Mouse (Mus musculus): ENCODE results near the gene Ormdl1. TPM values are rescaled to one million over a fixed set of nuclear protein-coding genes. Genes with fewer than 3 reads are reported as not detected.
"Not testable (repeated sequence)": the region's sequence is repeated elsewhere in the genome, so short reads cannot be mapped to it uniquely, and the experiment has no call there.

Ormdl1 gene
- total RNA-seq (2021): 10 to 100 TPM; 13.9 to 20.6 TPM
- long read RNA-seq, experiment 1, transcript Ormdl1-201 (4 exons, 1,910 nt): major isoform, 42 of 43 reads
- long read RNA-seq, experiment 1, partial matches to known transcripts: 1 of 43 reads
- long read RNA-seq, experiment 1, other reads (novel, unspliced or antisense): 0 of 43 reads
- long read RNA-seq, experiment 2, transcript Ormdl1-201 (4 exons, 1,910 nt): major isoform, 10 of 10 reads
- long read RNA-seq, experiment 2, partial matches to known transcripts: 0 of 10 reads
- long read RNA-seq, experiment 2, other reads (novel, unspliced or antisense): 0 of 10 reads

DNA sequence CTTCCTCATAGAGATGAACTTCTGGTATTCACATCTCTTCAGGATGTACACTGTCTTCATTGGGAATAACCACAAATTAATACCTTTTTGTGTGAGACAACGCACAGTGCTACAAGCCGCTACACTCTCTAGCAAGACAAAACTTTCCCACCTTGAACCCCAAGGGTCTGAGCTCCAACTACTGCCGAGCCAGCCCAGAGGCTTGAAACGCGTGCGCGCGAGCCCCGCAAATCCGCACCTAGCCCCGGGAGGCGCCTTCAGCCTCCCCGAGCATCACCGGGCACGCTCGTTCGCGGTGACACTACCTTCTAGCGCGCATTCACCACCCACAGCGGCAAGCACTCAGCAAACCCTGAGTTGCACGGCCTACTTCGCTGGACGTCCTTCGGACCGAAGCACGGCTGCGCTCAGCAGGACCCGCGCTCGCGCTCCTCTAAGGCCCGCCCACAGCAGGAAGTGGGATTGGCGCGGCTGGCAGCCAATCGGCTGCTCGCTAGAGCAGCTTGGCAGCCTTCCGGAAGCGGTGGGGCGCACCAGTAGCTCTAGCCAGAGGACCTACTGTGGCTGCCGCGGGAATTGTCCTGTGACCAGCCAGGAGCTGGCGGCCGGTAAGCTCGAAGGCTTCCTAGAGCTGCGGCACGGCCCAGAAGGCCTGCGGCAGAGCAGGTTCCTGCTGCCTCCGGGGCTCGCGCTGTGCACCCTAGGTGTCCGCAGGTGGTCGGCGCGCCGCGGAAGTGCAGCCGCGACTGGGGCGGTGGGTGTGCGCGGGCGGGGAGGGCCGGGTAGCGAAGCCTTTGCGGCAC is at the start of gene Ormdl1, which contains the start of the genes Pms1 and Gm28778:
Gene Ormdl1 (plus strand): TSS at position 515 of the 803 bp plus-strand sequence.
Gene Pms1 (minus strand): TSS at position 438 of the 803 bp plus-strand sequence.
Gene Gm28778 (plus strand): TSS at position 531 of the 803 bp plus-strand sequence.
- DNase-seq: peak; percentile 97 to 98

DNA sequence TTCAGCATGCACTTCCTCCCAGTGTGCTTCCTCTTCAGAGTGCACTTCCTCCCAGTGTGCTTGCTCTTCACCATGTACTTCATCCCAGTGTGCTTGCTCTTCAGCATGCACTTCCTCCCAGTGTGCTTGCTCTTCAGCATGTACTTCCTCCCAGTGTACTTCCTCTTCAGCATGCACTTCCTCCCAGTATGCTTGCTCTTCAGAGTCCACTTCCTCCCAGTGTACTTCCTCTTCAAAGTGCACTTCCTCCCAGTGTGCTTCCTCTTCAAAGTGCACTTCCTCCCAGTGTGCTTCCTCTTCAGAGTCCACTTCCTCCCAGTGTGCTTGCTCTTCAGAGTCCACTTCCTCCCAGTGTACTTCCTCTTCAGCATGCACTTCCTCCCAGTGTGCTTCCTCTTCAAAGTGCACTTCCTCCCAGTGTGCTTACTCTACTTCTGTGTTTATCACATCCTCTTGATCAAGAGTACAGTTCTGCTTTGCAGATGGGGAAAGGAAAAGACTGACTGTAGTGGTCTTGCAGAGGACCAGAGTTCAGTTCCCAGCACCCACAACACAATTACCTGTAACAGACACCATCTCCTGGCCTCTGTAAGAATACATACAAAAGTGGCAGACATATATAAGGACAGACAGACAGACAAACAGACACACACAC is 31.8 kb upstream of the Ormdl1 start:
- DNase-seq: not testable (repeated sequence)

DNA sequence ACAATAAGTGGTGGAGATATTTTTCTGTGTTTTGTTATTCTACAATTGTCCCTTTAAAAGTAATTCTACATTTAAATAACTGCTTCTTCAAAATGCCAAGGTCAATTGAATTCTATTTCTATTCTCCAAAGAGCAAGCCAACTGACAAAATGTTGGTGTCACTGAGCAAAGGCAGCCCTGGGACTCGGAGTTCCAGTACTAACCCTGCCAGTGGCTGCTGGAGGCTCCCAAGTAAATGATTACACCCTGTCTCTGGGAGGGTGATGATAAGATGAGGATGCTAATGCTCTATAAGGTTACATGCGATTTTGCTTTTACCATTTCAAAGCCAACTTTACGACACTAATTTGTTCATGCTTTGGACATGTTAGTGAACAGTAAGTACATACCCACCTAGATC is 27.0 kb upstream of the Ormdl1 start:
- DNase-seq: peak; percentile 22 to 50

DNA sequence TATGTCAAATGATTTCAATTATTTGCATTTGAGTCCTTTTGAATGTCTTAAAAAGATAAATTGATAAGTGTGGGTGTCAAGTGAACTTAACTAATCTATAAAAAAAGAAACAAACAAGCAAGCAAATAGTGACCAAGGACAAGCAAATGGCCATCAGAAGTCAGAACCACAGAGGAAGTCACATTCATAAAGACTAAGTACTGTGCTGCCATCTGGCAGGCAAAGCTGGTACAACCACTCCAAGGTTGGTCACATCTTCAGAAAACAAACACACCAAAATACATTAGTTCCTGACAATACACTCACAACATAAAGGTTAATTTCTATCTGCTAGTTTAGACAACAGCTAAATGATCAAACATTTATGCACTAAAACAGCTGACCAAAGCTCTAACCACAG is 24.2 kb upstream of the Ormdl1 start:
- DNase-seq: peak; percentile 41 to 50

DNA sequence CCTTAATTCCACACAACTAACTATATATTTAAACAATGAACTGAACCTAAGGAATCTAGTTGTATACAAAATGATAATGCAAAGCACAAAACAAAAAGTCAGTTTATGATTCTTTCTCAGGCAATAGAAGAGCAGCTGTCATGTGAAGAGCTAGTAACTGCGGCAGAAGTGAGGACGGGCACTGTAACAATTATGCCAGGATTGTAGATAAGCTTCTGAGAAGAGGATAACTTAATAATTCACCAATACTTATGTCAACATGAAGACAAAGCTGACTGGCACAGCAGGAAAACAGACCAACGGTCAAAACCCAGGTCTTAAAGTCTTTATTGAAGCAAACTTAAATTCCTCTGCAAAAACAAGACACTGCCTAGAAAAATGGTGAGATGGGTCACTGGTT is 5.7 kb upstream of the Ormdl1 start:
- no peak for DNase-seq

DNA sequence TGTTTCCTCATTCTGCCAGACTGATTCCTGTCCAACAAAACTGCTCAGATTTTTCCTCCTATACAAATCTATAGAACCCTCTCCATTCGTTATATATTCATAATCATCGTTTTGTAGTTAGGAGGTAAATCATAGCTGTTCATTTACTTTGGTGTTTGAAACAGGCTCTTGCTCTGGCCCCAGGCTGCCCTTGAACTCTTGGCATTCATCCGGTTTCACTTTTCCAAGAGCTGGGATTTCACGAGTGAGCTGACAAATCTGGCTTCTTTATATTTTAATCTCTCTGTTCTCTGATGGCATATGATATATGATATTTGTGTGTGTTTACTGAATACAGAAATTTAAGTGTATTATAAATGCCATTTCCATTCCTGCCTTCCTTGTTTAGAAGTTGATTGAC is 3.6 kb downstream of the Ormdl1 start:
- peak; percentile 28 to 34 for DNase-seq

DNA sequence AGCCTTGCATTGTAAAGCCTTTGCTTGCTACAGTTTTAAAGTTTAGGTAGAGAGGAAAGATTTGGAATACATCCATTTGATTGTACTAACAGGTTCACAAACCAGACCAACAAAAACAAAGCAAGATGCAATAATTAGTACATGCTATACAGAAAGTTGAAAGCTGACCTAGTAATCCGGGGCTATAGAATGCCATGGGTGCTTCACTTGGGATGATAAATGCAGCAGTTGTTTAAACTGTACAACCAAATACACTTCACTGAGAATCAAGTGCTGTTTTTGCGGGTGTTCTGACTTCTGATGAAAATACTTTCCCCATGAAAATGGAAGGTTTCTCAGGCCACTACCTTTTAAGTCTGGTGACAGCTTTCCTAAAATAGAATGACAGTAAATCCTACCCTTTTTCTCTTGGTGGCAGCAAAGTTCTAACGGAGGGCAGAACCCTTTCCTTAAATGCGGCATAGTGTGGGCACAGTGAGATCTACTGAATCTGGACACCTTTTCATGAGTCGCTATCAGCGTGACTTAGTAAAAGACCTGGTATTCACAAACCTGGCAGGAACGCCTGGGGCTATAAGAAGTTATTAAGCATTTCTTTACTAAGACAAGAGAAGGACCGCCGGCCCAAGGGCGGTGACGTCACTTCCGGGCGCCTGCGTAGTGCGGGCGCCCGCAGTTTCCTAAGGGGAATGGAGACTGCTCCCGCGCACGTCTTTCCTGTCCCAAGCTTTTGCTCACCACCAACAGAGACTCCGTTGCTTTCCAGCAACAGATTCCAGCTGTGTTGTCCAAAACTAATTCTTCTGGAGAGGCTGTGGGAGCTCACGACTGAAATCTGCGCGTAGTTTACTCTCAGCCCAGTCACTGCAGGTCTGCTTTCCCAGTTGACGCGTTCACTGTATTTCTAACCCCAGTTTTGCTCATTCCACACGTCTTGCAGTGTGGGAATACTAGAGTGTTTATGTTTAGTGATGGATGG is 16.4 kb downstream of the Ormdl1 start, which contains the start of gene Osgepl1:
Gene Osgepl1 (plus strand): TSS at position 636 of the 979 bp plus-strand sequence.
- DNase-seq: peak; percentile 89 to 91

DNA sequence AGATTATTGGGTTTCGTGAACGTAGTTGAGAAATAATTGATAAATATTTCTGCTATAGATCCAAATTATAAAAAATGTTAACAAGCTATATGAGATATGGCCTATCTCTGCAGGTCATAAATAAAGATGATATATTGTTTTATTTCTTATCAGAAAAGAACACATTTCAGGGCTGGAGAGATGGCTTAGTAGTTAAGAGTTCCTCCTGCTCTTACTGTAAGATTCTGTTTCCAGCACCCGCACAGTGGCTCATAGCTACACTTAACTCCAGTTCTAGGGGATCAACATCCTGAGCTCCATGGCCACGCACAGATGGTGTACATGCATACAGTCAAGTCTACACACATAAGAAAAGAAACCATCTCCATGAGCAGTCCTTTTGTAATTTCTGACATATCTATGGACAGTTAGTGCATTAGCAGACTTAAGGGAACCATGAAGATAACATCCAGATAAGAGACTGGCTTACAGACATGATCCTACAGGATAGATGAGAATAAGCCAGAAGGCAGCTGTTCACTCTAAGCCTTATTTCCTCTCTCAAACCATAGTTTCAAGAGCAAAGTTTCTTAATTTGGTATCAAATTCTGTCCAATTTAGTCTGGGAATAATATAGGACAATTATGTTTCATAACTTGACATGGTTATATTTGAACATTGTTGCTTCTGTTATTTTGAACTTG is 24.9 kb downstream of the Ormdl1 start:
- DNase-seq: no peak

DNA sequence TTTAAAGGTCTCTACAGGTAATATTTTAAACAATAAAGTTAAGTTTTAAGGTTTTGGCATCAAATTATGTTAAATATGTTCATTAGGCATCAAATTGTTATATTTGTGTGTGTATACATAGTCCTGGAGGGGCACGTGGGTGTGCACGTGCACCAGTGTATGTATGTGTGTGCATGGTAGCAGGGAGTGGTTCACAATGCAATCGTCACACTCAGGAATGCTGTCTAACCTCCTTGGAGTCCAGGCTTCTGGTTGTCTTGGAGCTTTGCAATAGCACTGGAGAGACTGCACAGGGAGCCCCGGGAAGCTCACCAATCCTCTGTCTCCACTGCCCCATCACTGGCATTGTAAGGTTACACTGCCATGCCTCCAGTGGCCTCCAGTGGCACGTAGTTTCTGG is 26.4 kb downstream of the Ormdl1 start:
- DNase-seq: no peak

DNA sequence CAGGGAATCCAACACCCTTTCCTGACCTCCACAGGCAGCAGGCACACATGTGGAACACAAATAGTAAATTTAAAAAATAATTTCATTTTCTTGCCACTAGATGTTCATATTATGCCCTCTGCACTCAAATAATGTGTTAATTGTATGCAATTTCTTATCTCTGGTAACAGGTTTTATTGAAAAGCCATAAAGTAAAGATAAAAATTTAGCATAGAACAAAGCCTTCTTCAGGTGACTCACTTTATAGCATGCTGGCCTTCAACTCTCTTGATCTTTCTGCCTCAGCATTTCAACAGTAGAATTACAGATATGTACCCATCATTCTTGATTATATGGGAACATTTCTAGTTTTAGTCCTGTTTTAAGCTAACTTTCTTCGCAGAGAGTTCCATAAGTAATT is 27.4 kb downstream of the Ormdl1 start:
- no peak for DNase-seq

DNA sequence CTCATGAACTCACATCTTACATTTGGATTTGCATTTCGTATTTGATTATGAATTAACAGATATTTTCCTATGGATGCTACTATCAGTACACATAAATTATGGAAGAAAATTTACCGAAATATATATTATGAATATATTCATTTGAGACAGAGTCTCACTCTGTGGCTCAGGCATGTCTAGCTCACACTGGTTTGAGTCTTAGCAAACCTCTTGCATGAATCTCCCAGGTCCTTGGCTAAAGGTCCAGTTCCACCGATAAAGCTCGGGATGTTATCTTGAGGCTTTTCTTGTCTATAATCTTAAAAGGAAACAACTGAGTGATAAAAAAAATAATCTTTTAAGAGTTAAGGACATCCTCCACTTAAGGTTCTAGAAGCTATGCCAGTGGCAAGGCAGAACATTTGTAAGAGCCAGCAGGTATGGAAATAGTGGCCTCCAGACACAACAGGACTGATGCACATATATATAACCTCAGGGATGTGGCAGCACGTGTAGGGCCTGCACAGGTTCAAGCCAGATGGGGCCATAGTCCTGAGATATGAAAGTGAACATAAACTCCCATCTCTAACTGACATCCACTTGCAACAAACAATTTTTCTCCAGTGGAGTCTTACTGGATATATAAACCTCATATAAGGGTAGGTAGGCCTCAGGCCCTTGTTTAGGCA is 28.1 kb downstream of the Ormdl1 start:
- no peak for DNase-seq

DNA sequence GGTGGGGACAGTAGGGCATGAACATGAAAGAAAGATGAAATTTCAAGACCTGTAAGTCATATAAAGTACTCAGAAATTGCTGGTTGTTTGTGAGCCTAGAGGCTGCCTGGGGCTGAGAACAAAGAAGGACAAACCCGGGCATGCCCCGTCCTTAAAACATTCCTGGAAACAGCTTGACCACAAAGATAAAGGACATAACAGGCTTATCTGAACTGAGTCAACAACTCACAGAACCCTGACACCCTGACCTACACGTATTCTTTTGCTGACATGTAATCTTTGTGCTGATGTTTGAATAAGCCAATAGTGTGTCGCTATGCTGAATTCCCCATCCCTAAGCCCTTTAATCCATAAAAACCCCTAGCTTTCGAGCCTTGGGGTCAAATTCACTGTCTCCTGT is 36.6 kb downstream of the Ormdl1 start:
- DNase-seq: not testable (repeated sequence)

DNA sequence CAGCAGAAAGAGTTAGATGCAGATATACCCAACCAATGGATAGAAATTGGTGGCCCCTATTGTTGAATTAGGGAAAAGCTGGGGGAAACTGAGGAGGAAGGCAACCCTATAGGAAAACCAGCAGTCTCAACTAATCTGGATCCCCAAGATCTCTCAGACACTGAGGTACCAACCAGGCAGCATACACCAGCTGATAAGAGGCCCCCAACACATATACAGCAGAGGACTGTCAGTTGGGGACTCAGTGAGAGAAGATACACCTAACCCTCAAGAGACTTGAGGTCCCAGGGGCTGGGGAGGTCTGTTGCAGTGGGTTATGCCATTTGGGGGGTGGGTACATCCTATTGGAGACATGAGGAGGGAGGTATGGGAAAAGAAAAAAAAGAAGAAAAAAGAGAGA is 38.6 kb downstream of the Ormdl1 start:
- no peak for DNase-seq

DNA sequence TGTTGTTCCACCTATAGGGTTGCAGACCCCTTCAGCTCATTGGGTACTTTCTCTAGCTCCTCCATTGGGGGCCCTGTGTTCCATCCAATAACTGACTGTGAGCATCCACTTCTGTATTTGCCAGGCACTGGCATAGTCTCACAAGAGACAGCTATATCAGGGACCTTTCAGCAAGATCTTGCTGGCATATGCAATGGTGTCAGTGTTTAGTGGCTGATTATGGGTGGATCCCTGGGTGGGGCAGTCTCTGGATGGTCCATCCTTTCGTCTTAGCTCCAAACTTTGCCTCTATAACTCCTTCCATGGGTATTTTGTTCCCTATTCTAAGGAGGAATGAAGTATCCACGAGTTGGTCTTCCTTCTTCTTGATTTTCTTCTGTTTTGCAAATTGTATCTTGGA is 40.5 kb downstream of the Ormdl1 start:
- DNase-seq: not testable (repeated sequence)

DNA sequence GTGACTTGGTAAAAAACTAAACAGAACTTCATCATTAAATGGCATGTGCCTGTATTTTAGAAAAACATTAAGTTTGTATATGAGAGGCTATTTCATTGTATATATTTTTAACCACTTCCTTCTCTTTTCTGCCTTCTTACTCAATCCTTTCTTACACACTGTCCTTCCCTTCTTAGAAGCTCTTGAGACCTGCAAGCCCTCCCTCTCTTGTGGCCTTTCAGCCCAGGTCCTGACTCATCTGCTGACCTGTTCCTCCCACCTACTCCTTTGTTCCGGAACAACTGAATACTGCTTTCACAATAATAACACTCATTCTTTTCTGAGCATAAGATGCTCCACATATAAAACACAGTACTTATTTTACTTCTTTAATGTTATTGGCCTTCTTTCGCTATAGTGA is 44.2 kb downstream of the Ormdl1 start:
- DNase-seq: no peak

DNA sequence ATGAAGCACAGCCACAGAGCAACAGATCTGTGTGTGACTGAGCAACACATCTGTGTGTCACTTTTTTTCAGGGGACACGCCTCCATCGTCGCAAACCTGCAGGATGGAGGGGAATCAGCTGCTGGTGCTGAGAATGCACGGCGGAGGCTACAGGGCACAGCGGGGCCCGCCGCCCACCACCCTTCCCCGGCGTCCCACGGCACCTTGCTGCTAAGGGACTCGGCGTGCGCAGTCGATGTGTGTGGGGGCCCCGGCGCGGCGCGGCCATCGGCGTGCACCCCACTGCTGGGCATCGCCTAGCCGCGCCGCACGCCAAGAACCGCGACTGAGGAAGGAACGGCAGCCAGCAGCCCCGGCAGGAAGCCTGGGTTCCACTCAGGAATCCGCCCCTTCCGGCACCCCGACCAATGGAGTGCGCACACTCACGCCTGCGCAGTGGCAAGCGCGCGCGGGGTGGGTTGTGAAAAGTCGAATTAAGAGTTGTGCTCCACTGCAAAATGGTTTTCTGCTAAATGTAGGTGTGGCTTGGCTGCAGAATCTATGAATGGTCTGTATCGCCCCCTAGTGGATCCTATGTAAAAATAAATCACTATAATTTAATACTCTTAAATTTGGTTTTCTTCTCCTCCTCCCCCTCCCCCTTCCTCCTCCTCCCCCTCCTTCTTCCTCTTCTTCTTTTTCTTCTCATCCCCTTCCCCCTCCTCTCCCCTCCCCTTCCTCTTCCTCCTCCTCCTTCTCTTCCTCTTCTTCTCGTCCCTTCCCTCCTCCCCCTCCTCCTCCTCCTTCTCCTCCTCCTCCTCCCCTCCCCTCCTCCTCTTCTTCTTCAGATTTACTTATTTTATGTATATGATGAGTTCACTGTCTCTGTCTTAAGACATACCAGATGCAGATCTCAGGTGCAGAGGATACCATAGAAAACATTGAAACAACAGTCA is 55.7 kb downstream of the Ormdl1 start, which contains the start of the genes Asdurf, Gm28551 and Asnsd1:
Gene Asdurf (minus strand): TSS at position 293 of the 935 bp plus-strand sequence.
Gene Gm28551 (minus strand): TSS at position 341 of the 935 bp plus-strand sequence.
Gene Asnsd1 (minus strand): TSS at position 426 of the 935 bp plus-strand sequence.
- peak; percentile 97 to 98 for DNase-seq

DNA sequence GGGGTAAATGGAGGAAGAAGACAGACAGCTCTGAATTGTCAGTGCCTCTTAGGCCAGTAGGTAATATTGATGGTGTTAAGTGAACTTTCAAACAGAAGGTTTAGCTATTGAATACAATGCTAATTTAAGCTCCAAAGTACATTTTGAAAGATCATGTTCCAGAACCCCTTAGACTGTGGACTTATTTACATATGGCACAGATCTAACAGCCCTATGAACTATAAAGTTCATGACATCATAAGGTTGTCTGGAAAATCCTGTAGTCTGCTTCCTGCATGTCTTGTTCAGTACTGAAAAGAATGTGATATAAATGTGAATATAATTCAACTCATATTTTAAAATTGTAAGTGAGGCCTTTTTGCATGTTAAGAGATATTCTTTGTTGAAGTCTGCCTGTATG is 62.1 kb downstream of the Ormdl1 start:
- no peak for DNase-seq

Measured in adrenal gland, postnatal 36 days (tissue).